Mouse (Mus musculus): ENCODE results near the gene Slc12a3. TPM values are rescaled to one million over a fixed set of nuclear protein-coding genes. Genes with fewer than 3 reads are reported as not detected.
"Not testable (repeated sequence)": the region's sequence is repeated elsewhere in the genome, so short reads cannot be mapped to it uniquely, and the experiment has no call there.

Gene Slc12a3
- total RNA-seq, 2 experiments from 2014 or later, result 0.38 TPM; not detected in 1

- intact Hi-C loops (cut with DNase I), result no loop called here
- DNase-seq, result peak in 1 of 2 experiments; percentile 27
Measured at GRCm38 (mm10) chr8:94392648-94393047, 63.6 kb downstream of the Slc12a3 start.

- no peak for DNase-seq
- intact Hi-C loops (cut with DNase I), result loop anchor here (5.0 kb wide), 1 partner anchor 91 kb away; no protein-coding TSS in a partner anchor
Measured at GRCm38 (mm10) chr8:94395851-94396540, 67.0 kb downstream of the Slc12a3 start.

GRCm38 (mm10) chr8:94396964-94397657, 68.1 kb downstream of the Slc12a3 start:
- intact Hi-C loops (cut with DNase I), result loop anchor here (1.0 to 5.0 kb wide), 3 partner anchors 54 to 90 kb away; no protein-coding TSS in a partner anchor
- DNase-seq, result peak; percentile 70 to 75

- DNase-seq, result no peak
- intact Hi-C loops (cut with DNase I), result loop anchor here (5.0 kb wide), 1 partner anchor 89 kb away; no protein-coding TSS in a partner anchor
Measured at GRCm38 (mm10) chr8:94398587-94398986, 69.6 kb downstream of the Slc12a3 start.

- no peak for DNase-seq
- intact Hi-C loops (cut with DNase I), result loop anchor here (5.0 kb wide), 1 partner anchor 88 kb away; no protein-coding TSS in a partner anchor
Measured at GRCm38 (mm10) chr8:94399361-94399953, 70.5 kb downstream of the Slc12a3 start.

GRCm38 (mm10) chr8:94399957-94400356, 71.0 kb downstream of the Slc12a3 start:
- intact Hi-C loops (cut with DNase I), result loop anchor here (5.0 kb wide), 1 partner anchor 87 kb away; no protein-coding TSS in a partner anchor

GRCm38 (mm10) chr8:94408443-94409080, 79.6 kb downstream of the Slc12a3 start:
- intact Hi-C loops (cut with DNase I), result no loop called here
- no peak for DNase-seq

More at GRCm38 (mm10) chr8:94399957-94400356, 71.0 kb downstream of the Slc12a3 start:
- DNase-seq, result not testable (repeated sequence)

- DNase-seq, result no peak
- intact Hi-C loops (cut with DNase I), result no loop called here
Measured at GRCm38 (mm10) chr8:94409523-94409922, 80.5 kb downstream of the Slc12a3 start.

GRCm38 (mm10) chr8:94412518-94412917, 83.5 kb downstream of the Slc12a3 start:
- no peak for DNase-seq
- intact Hi-C loops (cut with DNase I), result no loop called here

- DNase-seq, result no peak
- intact Hi-C loops (cut with DNase I), result no loop called here
Measured at GRCm38 (mm10) chr8:94413509-94413908, 84.5 kb downstream of the Slc12a3 start.

GRCm38 (mm10) chr8:94415218-94415617, 86.2 kb downstream of the Slc12a3 start:
- no peak for DNase-seq
- intact Hi-C loops (cut with DNase I), result no loop called here

Small RNAs within 50 kb of the gene (microRNA-seq; reads per million reads assigned to microRNA genes)
- 35.1 to 39.3 reads per million in 2 experiments for gene Mir138-2

Other genes with a start within 250 kb of the Slc12a3 start
- gene Bbs2, start 230.3 kb upstream of the Slc12a3 start, total RNA-seq (2021), result 1 to 10 TPM; 6.8 to 8.7 TPM
- gene Mt4, start 192.0 kb upstream of the Slc12a3 start, total RNA-seq (2021), result not detected
- gene Mt3, start 176.6 kb upstream of the Slc12a3 start, total RNA-seq (2021), result 10 to 100 TPM; 12.5 to 14.5 TPM
- 10 to 100 TPM in 1 of 2 experiments, 1 to 10 TPM in 1; 9.4 to 87.4 TPM for gene Mt2, start 156.5 kb upstream of the Slc12a3 start, total RNA-seq (2021)
- gene Mt1, start 150.1 kb upstream of the Slc12a3 start, total RNA-seq (2021), result 100 to 1,000 TPM; 104 to 394 TPM
- gene Nup93, start 114.6 kb upstream of the Slc12a3 start, total RNA-seq (2021), result 10 to 100 TPM; 27.6 to 28.3 TPM
- gene Herpud1, start 57.2 kb downstream of the Slc12a3 start, total RNA-seq (2021), result 100 to 1,000 TPM in 1 of 2 experiments, 10 to 100 TPM in 1; 80.4 to 138 TPM
- 1 to 10 TPM in 1 of 2 experiments, under 1 TPM in 1; 0.84 to 1.0 TPM for gene Nlrc5, start 105.2 kb downstream of the Slc12a3 start, total RNA-seq (2021)
- gene Cpne2, start 203.8 kb downstream of the Slc12a3 start, total RNA-seq (2021), result 1 to 10 TPM; 6.3 to 7.0 TPM

Measured in heart, postnatal 10 days (tissue).